Mouse (Mus musculus) gastrocnemius, adult 8-10 months (tissue): ENCODE data around the gene Avil. TPM values are rescaled to one million over a fixed set of nuclear protein-coding genes. Genes with fewer than 3 reads are reported as not detected.

Experiments used
- DNase-seq, 2 experiments: peaks; one replicate each; pipeline ENCODE4 v3.0.0; 2022; ENCODE audit warnings: low spot score in 2 of 2
- total RNA-seq, 4 experiments: library from RNA; stranded (reverse); gene quantifications; 2 replicates each; pipeline ENCODE4 v1.2.4; 2022

Gene Avil
- total RNA-seq, 4 experiments from 2014 or later: 2.3 to 5.7 (median 3.6) TPM

DNA sequence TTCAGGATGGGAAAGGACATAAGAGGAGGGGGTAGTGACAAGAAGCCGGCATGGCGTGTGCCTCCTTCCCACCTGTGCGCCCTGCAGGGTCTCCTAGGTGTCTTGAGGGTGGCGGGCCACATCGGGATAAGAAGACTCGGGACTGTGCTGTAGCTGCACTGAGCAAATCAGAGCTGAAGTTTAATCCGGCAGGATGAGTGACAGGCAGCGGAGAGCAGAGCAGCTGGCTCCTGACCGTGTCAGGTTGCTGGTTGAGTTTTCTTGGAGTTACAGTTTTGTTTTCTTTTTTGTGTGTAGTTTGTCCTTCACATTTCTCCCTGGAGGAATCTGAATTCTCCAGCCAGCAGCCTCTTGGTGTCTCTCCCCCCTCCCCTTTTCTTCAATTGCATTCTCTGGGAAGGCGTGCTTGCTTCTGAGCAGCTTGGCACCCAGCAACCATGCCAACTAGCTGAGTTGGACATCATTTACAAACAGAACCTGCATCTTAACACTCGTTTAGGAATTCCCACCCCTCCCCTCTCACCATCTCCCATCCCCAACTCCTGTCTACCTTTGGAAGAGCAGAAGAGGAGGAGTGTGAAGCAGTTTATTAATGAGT lies 19.5 kb upstream of the Avil start:
- DNase-seq: no peak

DNA sequence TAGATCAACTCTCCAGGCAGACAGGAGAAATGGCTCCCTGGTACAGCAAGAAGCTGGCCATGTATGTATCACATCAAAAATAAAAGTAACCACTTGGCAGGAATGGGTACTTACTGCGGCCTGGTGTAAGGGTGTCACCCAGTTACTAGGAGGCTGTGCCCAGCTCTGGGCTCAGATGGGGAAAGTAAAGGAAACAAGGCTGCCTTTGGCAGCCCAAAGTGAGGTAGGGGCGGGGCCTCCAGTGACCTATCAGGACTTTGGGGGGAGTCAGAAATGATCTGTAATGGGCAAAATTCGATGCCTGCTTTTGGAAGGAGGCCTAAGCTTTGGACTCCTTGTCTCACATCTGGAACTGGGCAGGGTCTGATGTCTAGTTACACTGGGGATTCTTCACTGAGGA lies 18.8 kb upstream of the Avil start:
- DNase-seq: no peak

DNA sequence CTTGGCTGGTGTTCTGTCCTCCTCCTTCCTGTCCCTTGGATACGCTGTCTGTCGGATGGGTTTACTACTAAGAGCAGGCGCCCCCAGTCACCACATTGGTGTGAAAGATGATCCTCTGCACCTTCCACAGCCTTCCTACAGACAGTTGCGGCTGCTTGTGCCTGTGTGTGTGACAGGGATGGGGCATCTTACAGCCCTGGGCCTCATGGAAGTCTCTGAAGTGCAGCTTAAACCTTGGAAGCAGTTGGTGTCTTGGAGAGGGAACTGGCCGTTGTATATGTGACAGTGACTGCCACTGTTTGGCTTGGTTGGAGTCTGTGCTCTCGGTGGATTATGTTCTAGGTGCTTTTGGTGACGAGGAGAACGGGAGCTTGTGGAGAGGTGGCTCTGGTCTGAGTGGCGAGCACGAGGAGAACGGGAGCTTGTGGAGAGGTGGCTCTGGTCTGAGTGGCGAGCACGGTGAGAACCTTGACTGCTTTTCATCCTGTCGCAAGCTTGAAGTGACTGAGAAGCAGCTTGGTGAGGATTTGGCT lies 17.2 kb upstream of the Avil start:
- no peak for DNase-seq

DNA sequence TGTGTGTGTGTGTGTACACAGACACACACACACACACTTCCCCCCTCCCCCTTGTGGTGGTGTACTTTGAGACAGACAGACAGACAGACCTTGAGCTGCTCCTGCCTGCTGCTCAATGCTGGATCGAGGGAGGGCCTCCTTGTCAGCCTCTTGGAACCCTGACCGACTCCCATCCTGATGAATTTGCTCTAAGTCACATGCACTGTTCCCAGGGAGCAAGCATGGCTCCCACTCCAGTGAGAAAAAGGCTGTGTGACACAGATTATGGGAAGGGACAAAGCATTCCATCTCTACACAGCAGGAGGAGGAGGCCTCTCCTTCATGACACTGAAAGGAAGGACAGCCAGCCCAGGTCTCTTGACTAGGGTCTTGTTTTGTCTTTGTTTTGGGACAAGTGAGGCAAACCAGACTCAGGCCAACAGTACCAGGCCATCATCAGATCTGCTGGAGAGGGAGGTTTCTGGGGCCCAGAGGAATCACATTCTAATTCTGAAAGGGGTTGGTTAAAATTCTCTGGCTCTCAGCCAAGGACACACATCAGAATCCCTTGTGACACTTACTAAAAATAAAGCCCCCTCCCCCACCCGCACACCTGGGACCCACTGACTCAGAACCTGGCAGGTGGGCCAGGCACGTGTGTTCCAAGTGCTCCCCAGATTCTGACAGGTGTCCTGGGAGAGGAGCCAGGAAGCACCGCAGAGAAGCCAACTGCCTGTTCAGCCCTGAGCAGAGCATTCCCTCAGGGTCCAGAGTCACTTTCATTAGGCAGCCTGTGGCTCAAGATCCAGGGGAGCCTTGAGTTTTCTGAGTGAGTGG lies 16.1 kb upstream of the Avil start:
- DNase-seq: peak; percentile 54 to 60

DNA sequence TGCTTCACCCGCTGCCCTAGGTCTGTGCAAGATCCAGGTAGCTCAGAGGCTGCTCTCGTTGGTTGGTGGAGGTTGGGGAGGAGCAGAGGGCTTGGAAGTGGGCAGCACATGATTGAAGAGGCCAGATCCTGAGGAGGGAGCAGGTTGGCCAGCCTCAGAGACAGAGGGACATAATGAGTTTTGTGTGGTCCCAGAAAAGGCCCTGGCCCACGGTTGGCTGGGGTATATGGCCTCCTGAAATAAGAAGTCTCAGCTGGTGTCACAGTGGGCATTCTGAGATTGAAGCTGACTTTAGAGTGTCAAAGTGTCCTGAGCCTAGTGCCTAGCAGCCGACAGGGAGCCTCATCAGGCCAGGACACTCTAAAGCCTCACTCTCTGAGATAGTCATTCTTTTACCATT lies 15.4 kb upstream of the Avil start:
- no peak for DNase-seq

DNA sequence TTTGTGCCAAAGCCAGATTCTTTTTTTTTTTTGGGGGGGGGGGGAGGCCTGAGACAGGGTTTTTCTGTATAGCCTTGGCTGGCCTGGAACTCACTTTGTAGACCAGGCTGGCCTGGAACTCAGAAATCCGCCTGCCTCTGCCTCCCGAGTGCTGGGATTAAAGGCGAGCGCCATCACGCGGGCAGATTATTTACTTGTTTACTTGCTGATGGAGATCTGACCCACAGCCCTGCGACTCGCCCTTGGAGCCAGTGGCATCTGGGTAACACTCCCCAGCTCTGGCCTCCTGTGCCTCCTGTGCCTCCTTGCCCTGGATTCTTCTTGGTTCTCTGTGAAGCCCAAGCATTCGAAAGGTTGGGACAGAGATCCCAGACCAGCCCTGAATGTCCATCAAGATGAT lies 14.9 kb upstream of the Avil start:
- no peak for DNase-seq

DNA sequence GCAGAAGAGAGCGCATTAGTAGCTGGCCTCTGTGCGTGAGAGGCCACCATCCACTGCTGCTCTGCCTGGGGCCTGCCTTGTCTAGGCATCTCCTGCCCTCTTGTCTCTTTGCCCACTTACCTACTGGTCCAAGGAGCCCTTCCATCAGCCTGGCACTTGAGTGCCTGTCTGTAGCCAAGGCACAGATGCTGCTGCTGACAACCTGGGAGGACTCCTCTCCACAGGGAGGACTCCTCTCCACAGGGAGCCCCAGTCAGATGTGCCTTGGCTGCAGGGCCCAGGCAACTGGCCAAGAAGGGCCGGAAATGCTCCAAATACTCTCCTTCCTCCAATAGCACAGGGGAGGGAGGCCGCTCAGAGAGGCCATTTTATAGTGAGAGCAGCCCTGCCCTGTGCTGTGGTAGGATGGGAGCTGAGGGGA lies 14.0 kb upstream of the Avil start:
- peak; percentile 88 to 91 for DNase-seq

DNA sequence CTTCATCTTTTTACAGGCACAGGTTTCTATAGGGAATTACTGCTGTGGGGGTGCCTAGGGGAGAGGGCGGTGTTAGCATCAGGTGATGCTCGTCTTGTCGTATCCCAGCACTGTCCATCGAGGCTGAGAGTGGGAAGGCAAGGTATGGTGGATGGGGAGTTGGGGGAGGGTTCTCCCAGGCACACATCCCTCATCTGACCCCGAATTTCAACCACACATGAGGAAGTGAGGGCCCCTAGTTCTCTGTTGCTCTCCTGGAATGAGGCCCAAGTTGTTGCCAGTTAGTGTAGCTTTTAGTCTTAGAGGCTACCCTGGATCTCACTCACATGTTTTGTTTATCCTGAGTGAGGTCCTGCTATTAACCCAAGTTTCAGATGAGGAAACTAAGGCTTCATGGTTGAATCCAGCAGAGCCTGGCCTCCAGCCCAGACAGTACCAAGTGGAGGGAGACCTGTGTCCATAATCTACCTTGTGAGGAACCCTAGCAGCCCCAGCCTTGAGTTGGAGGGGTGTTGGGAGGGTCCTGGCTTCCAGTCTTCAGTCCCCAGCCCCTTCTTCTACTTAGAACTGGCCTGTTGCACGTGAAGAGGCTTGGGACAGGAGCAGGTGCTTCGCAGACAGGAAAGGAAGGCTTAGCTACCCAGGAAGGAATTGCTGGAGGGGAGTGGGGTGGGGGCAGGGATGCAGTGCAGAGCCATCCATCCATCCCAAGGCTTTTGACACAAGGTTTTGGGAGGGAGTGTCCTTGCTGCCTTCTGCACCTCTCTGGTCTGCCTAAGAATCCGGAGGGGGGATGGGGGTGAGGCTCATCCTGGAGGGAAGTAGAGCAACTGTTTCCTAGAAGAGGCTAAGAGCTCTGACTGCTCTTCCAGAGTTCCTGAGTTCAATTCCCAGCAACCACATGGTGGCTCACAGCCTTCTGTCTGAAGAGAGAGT lies 13.1 kb upstream of the Avil start:
- no peak for DNase-seq

DNA sequence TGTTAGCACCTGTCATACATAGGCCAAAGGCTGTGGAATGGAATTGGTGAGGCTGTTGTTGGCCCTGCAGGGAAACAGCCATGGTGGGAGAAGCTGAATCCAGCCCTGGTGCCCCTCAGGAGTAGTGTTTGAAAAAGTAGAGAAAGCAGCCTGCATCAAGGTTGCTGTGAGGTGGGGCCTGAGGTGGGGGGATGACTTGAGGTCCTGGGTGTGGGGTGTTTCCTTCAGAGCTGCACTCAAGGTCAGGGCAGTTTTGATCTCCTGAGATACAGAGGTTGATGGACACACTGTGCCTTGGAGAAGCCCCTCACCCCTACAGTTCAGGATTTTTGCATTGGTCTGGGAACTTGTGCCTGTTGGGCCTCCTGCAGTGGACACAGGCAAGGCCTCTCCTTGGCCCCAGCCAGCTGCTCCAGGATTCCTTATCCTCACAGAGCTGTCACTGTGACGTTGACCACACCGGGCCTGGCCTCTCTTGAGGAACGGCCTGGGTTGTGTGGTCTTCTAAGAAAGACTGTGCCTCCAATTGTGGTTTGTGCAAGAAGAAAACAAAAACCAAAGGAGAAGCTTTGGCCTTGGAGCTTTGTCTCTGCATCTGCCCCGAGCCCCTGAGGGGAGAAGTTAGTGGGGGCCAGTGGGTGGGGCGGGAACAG lies 11.9 kb upstream of the Avil start:
- no peak for DNase-seq

DNA sequence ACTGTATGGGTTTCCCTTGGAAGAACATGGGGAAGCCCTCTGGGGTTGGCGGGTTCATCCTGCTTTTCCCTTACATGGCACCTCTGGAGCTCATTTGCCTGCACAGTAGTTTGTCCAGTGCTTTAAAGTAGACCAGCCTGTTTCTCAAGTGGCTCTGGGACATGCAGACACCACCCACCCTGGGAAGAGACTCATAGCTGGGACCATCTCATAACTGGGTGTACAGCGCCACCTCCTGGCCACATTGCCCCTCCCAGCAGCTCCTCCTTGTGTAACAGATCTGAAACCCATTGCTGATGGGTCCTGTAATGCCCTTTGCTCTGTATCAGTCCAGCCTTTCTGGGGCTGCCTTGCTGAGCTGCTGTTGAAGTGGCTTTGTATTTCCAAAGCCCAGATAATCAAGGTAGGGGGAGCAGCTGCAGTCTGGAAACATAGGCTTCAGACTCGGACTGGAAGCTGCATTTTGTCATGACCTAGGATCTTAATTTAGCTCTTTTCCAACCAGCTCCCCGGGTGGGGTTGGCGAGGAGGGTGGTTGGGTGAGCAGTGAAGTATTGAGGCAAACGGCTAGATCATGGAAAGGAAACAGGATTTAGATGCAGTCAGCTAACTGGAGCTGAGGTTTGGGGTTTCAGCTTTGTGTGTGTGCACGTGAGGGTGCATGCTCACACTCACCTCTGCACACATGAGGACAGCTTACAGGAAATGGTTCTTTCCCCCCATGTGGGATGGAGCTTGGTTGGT lies 10.0 kb upstream of the Avil start:
- peak; percentile 83 to 86 for DNase-seq

DNA sequence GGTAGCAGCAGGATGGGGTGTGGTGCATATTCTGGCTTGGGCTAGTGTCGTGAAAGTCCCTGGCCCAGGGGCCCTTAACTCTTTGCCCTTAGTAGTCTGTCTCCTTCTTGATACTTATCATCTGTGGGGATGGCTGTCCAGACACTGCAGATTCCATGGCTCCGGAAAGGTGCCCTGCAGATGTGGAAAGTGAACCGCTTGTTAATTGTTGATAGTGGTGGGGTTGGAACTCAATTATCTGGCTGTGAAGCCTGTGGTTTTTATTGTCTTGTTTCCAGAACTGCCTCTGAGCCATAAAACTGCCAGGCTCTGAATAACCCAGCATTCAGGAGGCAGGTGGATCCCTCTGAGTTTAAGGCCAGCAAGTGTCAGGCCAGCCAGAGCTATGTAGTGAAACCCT lies 8.8 kb upstream of the Avil start:
- DNase-seq: no peak

DNA sequence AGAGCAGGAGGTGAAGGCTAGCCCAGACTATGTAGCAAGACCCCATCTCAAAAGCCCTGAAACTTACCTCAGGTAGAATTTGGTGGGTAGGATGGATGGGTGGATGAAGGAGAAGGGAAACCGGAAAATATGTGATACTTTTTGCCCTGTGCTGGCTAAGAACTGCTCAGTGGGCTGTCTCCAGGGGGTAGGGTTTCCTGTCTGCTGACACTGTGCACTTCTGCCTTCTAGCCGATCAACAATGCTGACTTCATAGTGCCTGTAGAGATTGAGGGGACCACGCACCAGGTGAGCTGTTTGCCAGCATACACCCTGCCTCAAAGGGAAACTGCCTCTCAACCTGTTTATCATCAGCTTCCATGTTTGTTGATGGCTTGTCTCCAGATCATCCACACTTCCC lies 6.9 kb upstream of the Avil start:
- DNase-seq: no peak

DNA sequence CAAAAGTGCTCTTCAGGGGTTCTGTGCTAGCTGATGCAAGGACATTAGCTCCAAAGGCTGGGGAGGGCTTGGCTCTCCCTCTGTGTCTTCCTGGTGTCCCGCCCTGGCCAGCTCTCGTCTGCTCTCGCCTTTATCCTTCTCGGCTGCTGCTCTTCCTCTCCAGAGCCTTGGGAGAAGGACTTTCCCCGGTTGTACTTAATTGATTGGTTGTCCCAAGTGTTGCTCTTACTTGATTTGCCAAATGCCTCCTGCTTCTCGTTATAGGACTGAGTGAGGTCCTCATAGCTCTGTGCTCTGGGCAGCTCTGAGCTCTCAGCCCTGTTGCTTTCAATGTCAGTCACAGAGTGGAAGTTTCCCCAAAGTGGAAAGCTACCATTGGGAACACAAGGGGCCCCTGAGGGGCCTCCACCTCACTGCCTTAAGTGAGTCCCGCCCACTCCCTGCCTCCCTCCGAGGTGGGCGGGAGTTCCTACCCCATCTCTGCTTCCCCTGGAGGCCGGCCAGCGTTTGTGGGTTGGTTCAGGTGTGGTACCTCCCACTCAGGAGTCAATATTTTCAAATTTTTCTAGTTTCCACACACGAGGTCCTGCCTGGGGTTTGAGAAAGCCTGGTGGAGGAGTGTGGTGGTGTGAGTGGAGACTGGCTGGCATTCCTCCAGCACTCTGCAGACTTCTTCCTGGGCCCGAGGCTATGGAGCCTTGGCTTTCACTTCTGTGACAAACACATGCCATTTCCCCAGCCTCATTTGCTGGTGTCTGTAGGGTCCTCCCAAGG lies 3.0 kb upstream of the Avil start:
- no peak for DNase-seq

DNA sequence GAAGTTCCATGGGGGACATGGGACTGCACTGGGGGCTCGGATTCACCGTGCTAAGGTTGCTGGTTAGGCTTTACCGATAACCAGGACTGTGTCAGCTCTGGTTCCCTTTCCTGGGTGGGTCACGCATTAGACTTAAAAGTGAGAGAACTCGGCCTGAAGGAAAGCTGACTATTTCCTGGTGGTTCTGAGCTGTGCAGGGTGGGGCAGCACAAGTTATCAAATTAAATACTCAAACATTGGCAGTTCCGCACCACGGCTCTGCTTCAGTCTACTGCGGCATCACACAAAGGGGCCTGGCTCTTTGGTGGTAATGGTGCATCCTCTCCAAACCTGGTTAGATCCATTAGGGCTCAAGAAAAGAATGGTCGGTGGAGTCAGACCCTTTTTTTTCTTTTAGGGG lies 788 bp downstream of the Avil start:
- no peak for DNase-seq

DNA sequence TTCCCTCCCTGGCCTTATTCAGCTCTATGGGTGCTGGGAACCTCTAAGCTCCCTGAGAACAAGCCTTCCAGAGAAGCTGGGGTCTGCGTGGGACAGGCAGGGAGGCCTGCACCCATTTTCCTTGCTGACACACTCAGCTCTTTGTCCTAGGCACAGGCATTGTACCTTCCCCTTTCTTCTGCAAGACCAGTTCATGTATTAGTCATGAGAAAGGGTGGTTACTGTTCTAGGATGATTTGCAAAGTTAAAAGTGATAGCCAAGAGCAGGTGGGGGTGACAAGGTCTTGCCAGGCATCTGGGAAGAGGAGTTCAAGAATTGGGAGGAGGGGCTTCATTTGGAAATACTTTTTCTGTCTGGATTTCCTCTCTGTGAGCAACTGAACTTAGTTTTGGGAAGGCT lies 1.5 kb downstream of the Avil start:
- no peak for DNase-seq

DNA sequence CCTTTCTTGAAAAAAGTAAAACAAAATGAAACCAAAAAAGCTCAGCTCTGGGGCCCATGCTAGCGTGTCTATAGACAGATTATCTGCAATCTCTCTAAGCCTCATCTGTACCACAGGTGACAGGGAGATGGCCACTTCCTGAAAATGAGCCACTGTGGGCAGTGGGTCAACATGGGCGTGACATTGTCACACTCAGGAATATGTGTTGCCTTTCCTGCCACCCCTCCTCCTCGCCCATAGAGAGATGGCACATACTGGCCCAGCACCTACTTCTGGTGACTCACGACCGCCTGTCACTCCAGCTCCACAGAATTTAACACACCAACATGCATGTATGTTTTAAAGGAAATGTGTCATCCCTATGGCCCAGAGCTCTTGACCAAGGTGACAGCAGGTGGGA lies 2.3 kb downstream of the Avil start:
- no peak for DNase-seq

DNA sequence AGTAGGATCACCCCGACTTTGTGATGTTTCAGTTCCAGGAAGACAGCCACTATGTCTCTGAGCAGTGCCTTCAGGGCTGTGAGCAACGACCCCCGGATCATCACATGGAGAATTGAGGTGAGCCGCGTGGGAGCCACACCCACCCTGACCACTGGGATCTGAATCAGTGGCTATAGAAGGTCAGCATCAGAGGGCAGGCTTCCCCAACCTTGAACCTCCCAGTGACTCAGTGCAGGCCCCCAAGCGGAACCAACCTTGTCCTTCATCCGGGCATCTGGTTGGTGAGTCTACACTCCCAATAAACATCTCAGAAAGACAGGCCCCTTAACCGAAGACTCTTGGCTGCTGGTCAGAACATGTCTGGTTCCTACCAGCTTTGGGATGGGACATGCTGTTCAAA lies 2.8 kb downstream of the Avil start:
- no peak for DNase-seq

DNA sequence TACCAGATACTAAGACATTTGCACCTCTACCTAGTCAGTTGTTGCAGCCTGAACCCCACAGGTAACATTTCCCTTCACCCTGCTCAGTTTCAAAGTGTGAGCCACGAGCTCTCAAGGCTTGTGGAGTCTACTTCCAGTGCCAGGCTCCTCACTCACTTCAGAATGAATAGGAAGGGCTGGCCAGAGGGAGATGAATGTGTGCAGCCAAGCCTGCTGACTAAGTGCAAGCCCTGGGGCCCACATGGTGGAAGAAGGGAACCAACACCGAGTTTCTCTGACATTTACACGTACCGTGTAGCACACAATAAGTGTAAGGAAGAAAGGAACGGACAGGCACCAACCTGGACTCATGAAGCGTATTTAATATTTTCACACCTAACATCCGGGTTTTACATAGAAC lies 3.3 kb downstream of the Avil start:
- no peak for DNase-seq

DNA sequence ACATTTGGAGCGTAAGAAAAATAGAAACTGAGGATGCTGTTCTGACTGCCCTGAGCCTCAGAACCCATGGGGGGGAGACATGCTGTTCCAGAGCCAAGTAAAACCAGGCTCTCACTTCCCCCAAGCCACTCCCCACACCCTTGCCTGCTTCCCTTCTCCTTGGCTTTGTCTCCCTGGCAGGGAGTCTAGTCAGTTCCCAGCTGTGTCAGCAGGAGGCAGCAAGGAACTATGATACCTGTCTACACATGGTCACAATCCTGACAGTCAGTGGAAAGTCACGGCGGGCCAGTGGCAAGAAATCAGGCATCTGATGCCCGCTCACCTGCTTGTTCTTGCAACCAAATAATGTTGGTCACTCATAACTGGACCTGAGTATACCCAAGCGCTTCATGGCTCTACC lies 16.0 kb downstream of the Avil start:
- no peak for DNase-seq

DNA sequence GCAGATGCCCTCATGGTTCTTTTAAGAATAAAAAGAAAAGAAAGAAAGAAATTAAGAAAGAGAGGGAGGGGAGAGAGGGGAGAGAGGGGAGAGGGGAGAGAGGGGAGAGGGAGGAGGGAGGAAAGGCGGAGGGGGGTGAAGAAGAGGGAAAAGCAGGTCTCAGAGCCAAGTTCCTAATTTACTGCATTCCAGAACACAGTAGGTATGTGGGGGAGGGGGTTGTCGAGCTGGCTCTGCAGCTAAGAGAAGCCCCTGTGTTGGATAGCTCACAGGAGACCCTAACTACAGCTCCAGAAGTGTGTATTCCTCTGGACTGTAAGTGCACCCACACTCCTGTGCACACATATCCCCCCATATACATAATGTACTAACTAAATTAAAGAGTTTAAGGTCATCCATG lies 16.6 kb downstream of the Avil start:
- no peak for DNase-seq
